Mouse (Mus musculus) fat pad, adult 2 months (tissue): ENCODE data around the gene Slc25a28.

Source experiments
- DNase-seq: peaks from one replicate; pipeline ENCODE4 v3.0.0-alpha.2; 2011; ENCODE audit warnings: low read depth, low spot score; ENCODE audit errors: extremely low read depth

The Slc25a28 gene

DNA sequence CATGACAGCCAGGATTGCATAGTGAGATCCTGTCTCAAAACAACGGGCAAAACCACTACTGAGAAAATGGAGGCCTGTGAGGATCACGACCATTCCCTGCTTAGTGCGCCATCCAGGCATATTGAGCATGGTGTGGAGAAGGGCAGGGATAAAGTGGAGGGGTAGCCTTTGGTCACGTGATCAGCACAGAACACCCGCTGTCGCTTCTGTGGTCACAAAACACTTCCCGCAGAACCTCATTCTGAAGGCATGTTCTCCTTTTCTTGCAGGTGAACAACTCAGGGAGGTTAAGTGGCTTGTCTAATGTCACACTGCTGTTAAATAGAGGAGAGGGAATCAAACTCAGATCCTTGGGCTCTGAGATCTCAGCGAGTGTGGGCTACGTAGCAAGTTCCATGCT lies 29.2 kb downstream of the Slc25a28 start:
- no peak for DNase-seq

- no peak for DNase-seq
Measured at GRCm38 (mm10) chr19:43642843-43643242, 31.8 kb downstream of the Slc25a28 start.

DNA sequence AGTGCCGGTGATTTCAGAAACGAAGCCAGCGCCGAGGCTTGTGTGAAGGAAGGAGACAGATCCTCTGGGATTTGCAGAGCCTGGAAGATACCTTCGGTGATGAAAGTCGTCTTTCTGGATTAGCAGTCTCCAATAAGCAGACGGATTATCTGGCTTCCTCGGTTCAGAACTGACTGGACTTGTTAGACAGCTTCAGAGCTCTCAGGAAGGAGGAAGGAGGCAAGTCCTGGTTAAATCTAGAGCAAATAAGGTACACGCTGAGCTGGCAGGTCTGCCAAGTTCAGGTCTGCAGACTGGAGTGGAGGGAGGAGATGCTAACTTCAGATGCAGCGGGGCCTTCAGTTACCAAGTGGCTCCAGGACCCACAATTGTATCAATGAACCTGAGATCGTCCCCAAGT lies 32.8 kb downstream of the Slc25a28 start:
- DNase-seq, result peak; percentile 97

- DNase-seq, result no peak
Measured at GRCm38 (mm10) chr19:43630466-43631251, 44.0 kb downstream of the Slc25a28 start.

DNA sequence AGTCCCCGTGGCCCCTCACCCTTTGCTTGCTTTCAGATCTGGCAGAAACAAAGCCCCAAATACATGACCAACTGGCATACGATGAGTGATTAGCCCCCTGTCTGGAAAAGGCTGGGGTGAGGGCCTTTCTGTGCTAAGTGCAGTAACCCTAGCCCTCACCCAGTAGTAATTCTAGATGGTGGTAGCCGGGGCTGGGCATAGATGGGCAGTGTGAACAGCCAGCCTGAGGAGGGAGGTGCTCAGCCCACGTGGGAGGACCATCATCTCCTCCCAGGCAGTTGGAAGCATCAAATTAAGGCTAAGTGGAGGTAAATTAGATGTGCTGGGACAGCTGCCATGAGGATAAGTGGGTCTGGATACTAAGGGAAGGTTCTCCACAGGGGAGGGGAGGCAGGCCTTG lies 45.6 kb downstream of the Slc25a28 start:
- no peak for DNase-seq

DNA sequence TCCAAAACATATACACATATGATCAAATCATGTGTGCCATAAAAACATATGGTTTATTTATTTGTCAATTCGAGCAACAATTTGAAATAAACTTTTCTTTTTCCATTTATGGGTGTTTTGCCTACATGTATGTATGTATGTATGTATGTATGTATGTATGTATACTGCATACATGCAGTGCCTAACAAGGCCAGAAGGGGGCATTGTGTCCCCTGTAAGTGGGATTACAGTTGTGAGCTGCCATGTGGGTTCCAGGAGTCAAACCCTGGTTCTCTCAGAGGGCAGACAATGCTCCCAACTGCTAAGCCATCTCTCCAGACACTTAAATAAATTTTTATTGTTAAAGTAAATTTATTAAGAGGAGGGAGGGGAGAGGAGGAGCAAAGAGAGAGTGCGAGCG lies 47.3 kb downstream of the Slc25a28 start:
- no peak for DNase-seq

- DNase-seq, result no peak
Measured at GRCm38 (mm10) chr19:43626160-43626559, 48.5 kb downstream of the Slc25a28 start.

GRCm38 (mm10) chr19:43623913-43624312 lies 50.8 kb downstream of the Slc25a28 start:
- DNase-seq, result no peak

DNA sequence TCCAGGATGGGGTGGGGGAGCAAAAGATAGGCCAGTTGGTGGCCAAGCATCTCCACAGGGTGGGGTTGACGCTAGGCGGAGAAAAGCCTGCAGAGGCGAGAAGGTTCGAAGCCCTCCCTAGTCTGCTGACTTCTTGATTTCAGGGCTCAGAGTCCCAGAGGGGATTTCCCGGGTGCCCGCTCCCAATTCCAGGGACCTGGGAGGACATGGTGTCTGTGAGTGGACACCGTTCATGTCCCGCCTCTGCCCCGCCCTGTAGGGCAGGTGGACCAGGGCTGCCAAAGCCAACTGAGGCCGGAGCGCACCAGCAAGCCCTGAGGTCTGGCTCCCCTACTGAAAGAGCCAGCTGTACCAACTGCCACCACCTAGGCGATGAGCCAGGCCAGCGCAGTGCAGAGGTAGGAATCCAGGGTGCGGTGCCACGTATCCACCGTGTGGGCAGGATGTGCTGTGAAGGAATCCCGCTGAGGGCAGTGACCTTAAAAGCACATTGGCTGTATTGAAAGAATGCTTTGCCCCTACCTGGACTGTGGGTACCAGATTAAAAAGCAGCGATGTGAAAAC lies 54.7 kb downstream of the Slc25a28 start:
- DNase-seq, result no peak

DNA sequence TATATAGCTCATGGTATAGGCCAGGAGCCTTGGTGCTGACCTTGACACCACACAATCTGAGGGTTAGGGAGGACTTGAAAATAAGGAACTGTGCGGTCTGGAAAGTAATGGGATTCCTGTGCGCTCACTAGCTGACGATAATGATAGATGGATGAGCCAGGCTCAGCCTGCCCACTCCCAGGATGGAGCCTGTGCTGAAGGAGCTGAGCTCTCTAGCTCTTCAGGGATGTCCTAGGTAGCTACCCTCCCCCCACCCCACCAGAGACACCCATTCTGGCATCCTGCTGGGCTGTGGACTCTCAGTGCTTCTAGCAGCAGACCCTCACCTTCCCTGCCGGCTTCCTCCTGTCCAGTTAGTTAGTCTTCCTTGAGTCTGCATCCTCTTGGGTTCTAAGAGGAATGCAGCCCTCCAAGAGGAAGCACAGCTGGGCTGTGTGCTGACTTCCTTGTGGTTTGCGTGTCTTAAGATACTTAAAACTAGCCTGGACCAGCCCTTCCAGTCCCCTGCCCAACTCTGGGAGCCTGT lies 56.1 kb downstream of the Slc25a28 start:
- no peak for DNase-seq

- DNase-seq, result no peak
Measured at GRCm38 (mm10) chr19:43617761-43618349, 56.8 kb downstream of the Slc25a28 start.

DNA sequence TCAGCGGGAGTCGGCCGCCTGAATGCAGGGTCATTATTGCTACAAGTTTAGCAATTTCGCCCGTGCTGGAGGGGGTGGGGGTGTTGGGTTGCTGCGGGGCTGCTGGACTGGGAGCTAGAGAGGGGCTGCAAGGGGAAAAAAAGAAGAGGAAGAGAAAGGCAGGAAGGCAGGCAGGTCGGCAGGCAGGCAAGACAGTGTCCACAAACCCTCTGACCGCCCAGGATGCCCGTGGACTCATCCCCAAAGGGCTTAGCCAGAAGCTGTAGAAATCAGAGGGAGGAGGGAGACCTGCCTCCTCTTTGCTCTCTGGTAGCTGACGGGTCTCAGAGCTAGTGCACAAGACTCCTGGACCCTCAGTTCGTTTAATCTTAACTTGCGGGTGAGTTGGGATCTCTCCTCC lies 57.8 kb downstream of the Slc25a28 start:
- no peak for DNase-seq

DNA sequence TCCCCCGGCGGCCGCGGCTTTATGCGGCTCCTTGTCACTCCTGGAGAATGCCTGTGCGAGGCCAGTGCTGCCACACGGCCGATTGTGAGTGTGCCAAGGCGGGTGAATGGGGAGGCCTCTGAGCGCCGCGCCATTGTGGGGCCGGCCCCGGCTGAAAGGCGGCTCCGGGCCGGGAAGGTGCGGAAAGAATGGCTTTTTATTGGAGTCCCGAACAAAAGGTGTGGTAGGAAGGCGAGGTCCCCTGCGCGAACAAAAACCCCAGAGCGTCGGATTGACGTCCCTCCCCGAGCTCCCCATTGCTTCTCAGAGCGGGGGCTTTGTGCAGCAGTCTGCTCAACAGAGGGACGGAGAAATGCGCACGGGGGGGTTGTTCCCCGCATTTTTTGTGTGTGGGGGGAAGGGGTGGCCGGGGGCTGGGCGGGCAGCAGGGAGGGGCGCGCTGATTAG lies 58.2 kb downstream of the Slc25a28 start:
- DNase-seq, result no peak

DNA sequence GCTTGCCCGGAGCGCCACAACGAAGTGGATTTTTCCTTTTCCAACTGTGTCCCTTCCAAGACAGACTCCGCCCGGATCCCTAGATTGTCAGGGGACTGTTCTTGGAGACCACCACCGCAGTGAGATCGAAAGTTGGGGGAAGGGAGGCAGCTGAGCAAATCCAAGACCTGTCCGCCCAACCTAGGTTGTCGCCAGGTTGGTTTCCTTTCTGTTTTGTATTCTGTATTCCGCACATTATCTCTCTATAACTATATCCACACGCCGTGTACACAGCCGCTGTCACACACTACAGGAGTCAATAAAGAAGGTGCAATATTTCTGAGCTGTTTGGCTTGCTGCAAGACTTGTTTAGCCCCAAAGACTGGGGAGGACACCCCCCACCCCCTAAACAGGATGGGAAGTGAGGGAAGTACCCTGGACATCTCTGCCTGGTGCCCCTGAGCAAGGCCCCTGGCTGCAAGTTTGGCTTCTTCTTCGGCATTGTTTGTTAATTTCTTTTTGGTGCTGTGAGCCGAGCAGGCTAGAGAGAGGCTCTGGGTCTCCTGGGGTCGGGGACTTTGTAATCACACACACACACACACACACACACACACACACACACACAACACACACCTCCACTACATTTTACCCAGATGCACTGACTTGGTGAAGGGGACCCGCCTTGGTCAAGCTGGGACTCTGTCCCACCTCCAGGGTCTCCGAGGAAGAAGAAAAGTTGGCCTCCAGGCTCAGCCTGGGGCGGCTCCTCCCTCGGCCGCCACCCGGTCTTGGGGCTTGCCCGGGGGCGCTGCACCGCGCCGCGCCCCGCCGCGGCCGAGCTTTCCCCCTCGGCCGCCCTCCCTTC lies 58.9 kb downstream of the Slc25a28 start:
- no peak for DNase-seq

DNA sequence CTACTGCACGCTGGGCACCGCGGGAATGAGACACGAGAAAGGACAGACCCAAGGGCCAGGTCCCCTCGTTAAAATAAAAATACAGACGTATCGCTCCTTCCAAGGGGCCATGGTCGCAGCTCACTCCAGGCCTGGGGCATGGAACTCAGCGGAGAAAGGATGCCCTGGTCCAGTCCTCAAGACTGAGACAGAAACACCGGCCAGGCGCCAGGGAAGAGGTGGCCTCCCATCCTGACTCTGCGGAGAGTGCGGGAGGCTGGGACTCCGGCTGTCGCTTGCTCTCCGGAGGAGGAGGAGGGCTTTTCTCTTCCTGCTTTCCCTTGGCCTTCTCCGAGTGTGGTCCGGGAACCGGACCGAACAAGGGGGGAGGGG lies 59.6 kb downstream of the Slc25a28 start:
- no peak for DNase-seq

DNA sequence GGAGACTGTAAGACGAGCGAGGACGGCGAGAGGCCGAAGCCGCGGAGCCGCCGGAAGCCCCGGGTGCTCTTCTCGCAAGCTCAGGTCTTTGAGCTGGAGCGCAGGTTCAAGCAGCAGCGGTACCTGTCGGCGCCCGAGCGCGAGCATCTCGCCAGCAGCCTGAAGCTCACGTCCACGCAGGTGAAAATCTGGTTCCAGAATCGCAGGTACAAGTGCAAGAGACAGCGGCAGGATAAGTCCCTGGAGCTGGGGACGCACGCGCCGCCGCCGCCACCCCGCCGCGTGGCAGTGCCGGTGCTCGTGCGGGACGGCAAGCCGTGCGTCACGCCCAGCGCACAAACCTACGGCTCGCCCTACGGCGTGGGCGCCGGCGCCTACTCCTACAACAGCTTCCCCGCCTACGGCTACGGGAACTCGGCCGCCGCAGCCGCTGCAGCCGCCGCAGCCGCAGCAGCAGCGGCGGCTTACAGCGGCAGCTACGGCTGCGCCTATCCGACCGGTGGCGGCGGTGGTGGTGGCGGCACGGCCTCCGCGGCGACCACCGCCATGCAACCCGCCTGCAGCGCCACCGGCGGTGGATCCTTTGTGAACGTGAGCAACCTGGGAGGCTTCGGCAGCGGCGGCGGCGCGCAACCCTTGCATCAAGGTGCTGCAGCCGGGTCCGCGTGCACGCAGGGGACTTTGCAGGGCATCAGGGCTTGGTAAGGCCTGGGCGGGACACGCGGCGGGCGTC lies 60.2 kb downstream of the Slc25a28 start:
- no peak for DNase-seq
